Mouse (Mus musculus) kidney, adult 2 months (tissue): ENCODE data around the gene Wdsub1.

Experiments used
- CTCF ChIP-seq: fragments of 200-500 bp; conservative IDR thresholded peaks from 2 replicates; pipeline ENCODE4 v1.5.1; 2011; ENCODE audit warnings: low read depth, mild to moderate bottlenecking, control low read depth, low read length, moderate library complexity, mixed read lengths; ENCODE audit not compliant: insufficient read depth, insufficient read length
- POLR2A ChIP-seq: fragments of 200-500 bp; IDR thresholded peaks from one replicate; pipeline ENCODE4 v1.6.1; 2011; ENCODE audit warnings: low read depth, low read length, control low read depth

GRCm38 (mm10) chr2:59841189-59841939 lies 41.0 kb downstream of the Wdsub1 start:
- TF ChIP-seq CTCF: no peak
- no peak for TF ChIP-seq POLR2A
